Mouse (Mus musculus) heart, postnatal 0 days (tissue): ENCODE results near the gene Naaladl2. TPM values are rescaled to one million over a fixed set of nuclear protein-coding genes. Genes with fewer than 3 reads are reported as not detected.

ENCODE experiments used
- ATAC-seq: fragments of 200-750 bp; cut with Nextera tagmentation; 2 replicates; pipeline ENCODE4 v1.8.0; 2017; ENCODE audit warnings: low read depth, moderate number of reproducible peaks, moderate library complexity; ENCODE audit not compliant: insufficient read depth
- DNase-seq: peaks from one replicate; pipeline ENCODE4 v3.0.0-alpha.2; 2016; ENCODE audit warnings: low spot score
- H3K27ac ChIP-seq: fragments of 300-500 bp; sonication (generic); 2 replicates; pipeline ENCODE4 v1.5.1; 2014; ENCODE audit warnings: low read depth, mild to moderate bottlenecking
- H3K27me3 ChIP-seq: fragments of 300-500 bp; sonication (generic); 2 replicates; pipeline ENCODE4 v1.6.1; 2014; ENCODE audit warnings: low read length, mixed read lengths; ENCODE audit not compliant: control insufficient read depth, insufficient read depth
- H3K36me3 ChIP-seq: fragments of 300-500 bp; sonication (generic); replicated peaks from 2 replicates; pipeline ENCODE4 v1.6.1; 2014; ENCODE audit warnings: low read length, mixed read lengths; ENCODE audit not compliant: control insufficient read depth, insufficient read depth
- H3K4me1 ChIP-seq: fragments of 300-500 bp; sonication (generic); 2 replicates; pipeline ENCODE4 v1.6.1; 2014; ENCODE audit warnings: antibody characterized with exemption; ENCODE audit not compliant: control insufficient read depth, insufficient read depth
- H3K4me2 ChIP-seq: fragments of 300-500 bp; sonication (generic); 2 replicates; pipeline ENCODE4 v1.6.1; 2014; ENCODE audit warnings: low read depth, mild to moderate bottlenecking, low read length, moderate library complexity
- H3K4me3 ChIP-seq: fragments of 300-500 bp; sonication (generic); 2 replicates; pipeline ENCODE4 v1.5.1; 2014; ENCODE audit warnings: low read depth, low read length
- H3K9ac ChIP-seq: fragments of 300-500 bp; sonication (generic); replicated peaks from 2 replicates; pipeline ENCODE4 v1.6.1; 2014; ENCODE audit warnings: low read depth, low read length, mixed read lengths
- H3K9me3 ChIP-seq: fragments of 300-500 bp; sonication (generic); replicated peaks from 2 replicates; pipeline ENCODE4 v1.6.1; 2016; ENCODE audit warnings: low read length; ENCODE audit not compliant: control insufficient read depth
- CTCF ChIP-seq: IDR thresholded peaks from 2 replicates; pipeline ENCODE4 v1.5.1; 2016; ENCODE audit warnings: antibody characterized with exemption, control low read depth, low read depth
- EP300 ChIP-seq: IDR thresholded peaks from 2 replicates; pipeline ENCODE4 v1.6.1; 2016; ENCODE audit warnings: antibody characterized with exemption, low read depth
- WGBS: fragments of 180-500 bp; shearing (Covaris S2); extraction: QIAGEN DNeasy Blood & Tissue Kit; methylation state at CpG from one replicate; pipeline ENCODE4 v1.1.7; 2014; 5-methylcytosine and 5-hydroxymethylcytosine counted together
- polyA plus RNA-seq: library from polyadenylated mRNA; unstranded; fragments of >200 nt; fragmentation: Nextera tagmentation; extraction: Ambion mirVana; gene quantifications from 2 replicates; pipeline ENCODE4 v1.2.1, GENCODE M21; 2015
- total RNA-seq: library from RNA; depleted of rRNA; stranded (reverse); fragments of >200 nt; gene quantifications from 2 replicates; pipeline ENCODE4 v1.2.3, GENCODE M21; 2014; ENCODE audit warnings: low replicate concordance

Gene Naaladl2
- total and polyA plus RNA-seq, 2 experiments from 2014 or later = 0.08 to 0.60 TPM

- WGBS = 75% methylated on average over 5 of the region's 5 CpGs
- Histone ChIP-seq H3K9me3 (no peaks in the 10 kb centered on the region), H3K9ac (no peak overlapping the region), H3K27me3 (no peaks in the 10 kb centered on the region), H3K4me1 (no peaks in the 10 kb centered on the region), H3K4me3 (no peak overlapping the region), H3K27ac (no peak overlapping the region), H3K4me2 (no peak overlapping the region), H3K36me3 (no peaks in the 10 kb centered on the region)
- DNase-seq = no peak
- TF ChIP-seq CTCF (no peak), EP300 (no peak)
- ATAC-seq = no peak
These were observed 205.4 kb downstream of the Naaladl2 start for GRCm38 (mm10) chr3:24938507-24939182.

DNA sequence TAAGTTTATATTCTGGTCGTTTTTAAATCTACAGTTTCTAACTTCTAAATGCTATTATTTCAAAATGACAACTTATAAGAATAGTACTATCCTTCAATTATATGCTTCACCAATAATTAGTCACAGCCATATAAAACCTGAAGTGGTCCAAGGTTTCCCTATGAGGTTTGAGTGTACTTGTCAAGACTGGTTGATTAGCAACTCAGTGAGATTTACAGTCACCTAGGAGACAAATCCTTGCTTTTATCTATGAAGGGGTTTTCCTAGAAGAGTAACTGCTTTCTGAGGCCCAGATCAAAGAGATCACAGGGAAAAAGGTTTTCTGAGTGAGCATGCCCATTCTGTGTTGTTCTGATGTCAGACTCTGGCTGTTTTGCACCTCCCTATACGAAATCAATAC is 222.2 kb downstream of the Naaladl2 start:
- no peak for DNase-seq
- no peaks in the 10 kb centered on the region for H3K4me1 ChIP-seq
- H3K9ac ChIP-seq = no peak overlapping the region
- no peak overlapping the region for H3K27ac ChIP-seq
- no peak overlapping the region for H3K4me2 ChIP-seq
- no peak for ATAC-seq
- no peaks in the 10 kb centered on the region for H3K9me3 ChIP-seq
- no peak for TF ChIP-seq EP300
- TF ChIP-seq CTCF = no peak
- H3K27me3 ChIP-seq = no peaks in the 10 kb centered on the region
- H3K4me3 ChIP-seq = no peak overlapping the region
- H3K36me3 ChIP-seq = no peaks in the 10 kb centered on the region
- WGBS = 48% methylated on average over 2 of the region's 2 CpGs

GRCm38 (mm10) chr3:24921401-24921800 is 222.7 kb downstream of the Naaladl2 start:
- no peak overlapping the region for H3K4me3 ChIP-seq
- no peaks in the 10 kb centered on the region for H3K4me1 ChIP-seq
- ATAC-seq (no peak), DNase-seq (no peak)
- TF ChIP-seq EP300 (no peak), CTCF (no peak)
- WGBS = 22% methylated on average over 6 of the region's 6 CpGs
- H3K4me2 ChIP-seq = no peak overlapping the region
- no peaks in the 10 kb centered on the region for H3K27me3 ChIP-seq
- H3K27ac ChIP-seq = no peak overlapping the region
- H3K9ac ChIP-seq = no peak overlapping the region
- H3K36me3 ChIP-seq = no peaks in the 10 kb centered on the region
- H3K9me3 ChIP-seq = no peaks in the 10 kb centered on the region

DNA sequence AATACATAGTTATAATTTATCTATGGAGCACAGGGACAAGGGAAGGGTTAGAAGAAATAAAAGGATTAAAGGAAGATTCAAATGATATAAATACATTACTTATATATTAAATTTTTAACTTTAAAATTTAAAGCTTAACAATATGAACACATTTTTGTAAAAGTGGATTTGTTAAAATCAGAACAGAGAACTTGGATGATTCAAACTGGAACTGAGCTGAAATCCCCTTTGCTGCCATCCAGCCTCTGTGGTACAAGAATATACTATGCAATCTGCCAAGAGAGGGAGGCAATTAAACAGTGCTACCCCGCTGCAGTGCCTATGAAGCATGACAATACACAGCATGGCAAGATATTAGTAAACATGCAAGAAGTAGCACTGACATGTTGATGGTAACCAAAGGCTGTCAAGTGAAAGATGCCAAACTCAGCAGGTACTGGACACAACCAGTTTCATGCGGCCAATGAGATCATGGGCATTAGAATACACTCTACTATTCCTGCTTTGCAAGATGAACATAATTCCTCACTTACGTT is 238.6 kb downstream of the Naaladl2 start:
- TF ChIP-seq EP300 = no peak
- no peak for TF ChIP-seq CTCF
- Histone ChIP-seq H3K9me3 (no peaks in the 10 kb centered on the region), H3K27ac (no peak overlapping the region), H3K4me3 (no peak overlapping the region), H3K4me2 (no peak overlapping the region), H3K36me3 (no peaks in the 10 kb centered on the region), H3K27me3 (no peaks in the 10 kb centered on the region), H3K4me1 (no peaks in the 10 kb centered on the region), H3K9ac (no peak overlapping the region)
- ATAC-seq (no peak), DNase-seq (no peak)
- WGBS = 71% methylated on average over 3 of the region's 3 CpGs

- 64% methylated on average over 3 of the region's 3 CpGs for WGBS
- no peak for ATAC-seq
These were observed 255.3 kb downstream of the Naaladl2 start for GRCm38 (mm10) chr3:24888801-24889200.

GRCm38 (mm10) chr3:24872254-24872653 is 271.8 kb downstream of the Naaladl2 start:
- Histone ChIP-seq H3K9me3 (no peaks in the 10 kb centered on the region), H3K36me3 (no peaks in the 10 kb centered on the region), H3K27me3 (no peaks in the 10 kb centered on the region), H3K4me1 (no peaks in the 10 kb centered on the region), H3K4me3 (no peak overlapping the region), H3K4me2 (no peak overlapping the region), H3K27ac (no peak overlapping the region), H3K9ac (no peak overlapping the region)
- ATAC-seq = no peak
- whole genome bisulfite sequencing = 61% methylated on average over 1 of the region's 1 CpGs
- TF ChIP-seq CTCF (no peak), EP300 (no peak)
- no peak for DNase-seq

More at GRCm38 (mm10) chr3:24888801-24889200, 255.3 kb downstream of the Naaladl2 start:
- Histone ChIP-seq H3K9ac (no peak overlapping the region), H3K27ac (no peak overlapping the region), H3K4me2 (no peak overlapping the region), H3K4me3 (no peak overlapping the region), H3K9me3 (no peaks in the 10 kb centered on the region), H3K36me3 (no peaks in the 10 kb centered on the region), H3K4me1 (no peaks in the 10 kb centered on the region), H3K27me3 (no peaks in the 10 kb centered on the region)
- TF ChIP-seq EP300 (no peak), CTCF (no peak)
- DNase-seq = no peak
